Mouse (Mus musculus) heart, postnatal 0 days (tissue): Measurements from ENCODE around the gene Hist1h3d.

Experiments used
- CTCF ChIP-seq: IDR thresholded peaks from 2 replicates; pipeline ENCODE4 v1.5.1; 2016; ENCODE audit warnings: antibody characterized with exemption, control low read depth, low read depth
- EP300 ChIP-seq: IDR thresholded peaks from 2 replicates; pipeline ENCODE4 v1.6.1; 2016; ENCODE audit warnings: antibody characterized with exemption, low read depth

GRCm38 (mm10) chr13:23554393-23554792 lies 21.2 kb upstream of the Hist1h3d start:
- TF ChIP-seq EP300 (no peak), CTCF (no peak)
